Mouse (Mus musculus) T-helper 1 cell (primary cell): ENCODE results near the gene Espl1.

Experiments used
- in situ Hi-C: fragments of 300-600 bp; cut with MboI, MseI; formaldehyde crosslinking; loops from one replicate; pipeline ENCODE4 v1.15.1; 2025; ENCODE audit warnings: high pct_unique_total_duplicates

Espl1 gene

DNA sequence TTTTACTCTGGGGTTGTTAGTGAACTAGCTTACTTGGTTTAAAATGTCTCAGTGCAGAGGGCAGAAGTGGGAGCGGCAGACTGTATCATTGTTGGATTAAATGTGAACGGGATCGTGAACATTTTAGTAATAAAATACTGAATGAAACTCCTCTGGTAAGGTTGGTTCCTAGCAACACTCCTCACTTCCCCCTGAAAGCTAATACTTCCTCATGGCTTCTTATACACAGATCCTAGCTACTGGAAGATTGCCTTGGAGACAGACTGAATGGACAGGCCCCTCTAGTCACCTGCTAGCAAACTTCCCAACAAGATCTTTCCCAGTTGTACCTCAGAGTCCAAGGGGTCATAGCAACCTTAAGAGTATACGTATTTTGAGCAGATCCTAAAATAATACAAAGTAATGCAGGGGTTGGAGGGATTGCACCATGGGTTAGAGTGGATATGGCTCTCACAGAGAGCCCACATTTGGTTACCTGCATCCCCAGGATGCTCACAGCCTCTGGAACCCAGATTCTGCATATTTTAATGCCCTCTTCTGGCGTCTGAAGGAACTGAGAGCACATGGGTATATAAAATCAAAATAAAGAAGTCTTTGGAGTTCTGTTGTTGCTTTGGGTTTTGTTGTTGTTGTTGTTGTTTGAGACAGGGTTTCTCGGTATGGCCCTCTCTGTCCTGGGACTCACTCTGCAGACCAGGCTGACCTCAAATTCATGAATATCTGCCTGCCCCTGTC is 21.9 kb upstream of the Espl1 start:
- in situ Hi-C loops, result no loop called here

DNA sequence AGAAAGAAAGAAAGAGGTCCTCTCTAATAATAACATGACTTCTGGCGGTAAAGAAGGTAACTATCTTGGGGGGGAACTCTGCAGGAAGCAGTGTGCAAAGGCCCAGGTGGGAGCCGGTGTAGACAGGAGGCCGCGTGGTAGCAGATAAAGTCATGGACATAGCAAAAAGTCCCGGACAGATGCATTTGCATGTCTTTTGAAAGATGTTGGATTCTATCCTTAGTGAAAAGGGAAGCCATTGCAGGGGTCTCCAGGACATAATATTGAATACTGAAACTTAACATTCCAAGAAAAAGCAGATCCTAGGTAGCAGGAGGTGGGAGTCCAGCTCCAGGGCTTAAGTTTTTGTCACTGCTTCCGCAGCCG is 17.4 kb upstream of the Espl1 start:
- in situ Hi-C loops, result no loop called here

DNA sequence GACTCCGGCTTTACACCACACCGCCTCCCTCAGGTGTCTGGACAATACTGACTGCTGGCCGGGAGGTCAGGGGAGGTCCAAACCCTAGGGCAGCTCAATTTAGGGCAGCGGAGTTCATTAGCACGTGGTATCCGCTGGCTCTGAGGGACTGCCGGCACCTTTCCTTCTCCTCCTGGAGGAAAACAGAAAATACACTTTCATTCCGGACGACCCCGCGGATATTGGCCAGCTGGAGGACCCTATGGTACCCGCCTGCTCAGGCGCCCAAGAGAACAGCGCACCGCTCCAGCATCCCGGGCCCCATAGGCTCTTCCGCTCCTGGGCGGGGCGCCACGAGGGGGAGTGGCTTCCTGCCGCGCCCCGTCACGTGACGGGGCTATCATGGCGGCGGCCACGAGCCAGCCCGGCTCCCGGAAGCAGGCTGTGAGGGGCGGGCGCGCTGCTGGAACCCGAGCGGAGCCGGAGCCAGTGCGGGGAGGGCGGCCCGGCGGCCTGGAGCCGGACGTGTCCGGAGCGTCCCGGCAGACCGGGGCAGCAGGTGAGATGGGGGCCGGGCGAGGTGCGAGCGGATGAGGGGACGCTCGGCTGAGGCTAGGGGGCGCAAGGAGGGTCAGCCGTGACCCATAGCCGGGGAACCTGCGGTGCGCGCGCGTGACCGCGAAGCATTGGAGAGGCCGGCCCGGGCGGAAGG is 16.8 kb upstream of the Espl1 start, which contains the start of gene Mfsd5:
TSS of gene Mfsd5 (plus strand) at position 363 of the 691 bp plus-strand sequence.
- in situ Hi-C loops, result no loop called here

DNA sequence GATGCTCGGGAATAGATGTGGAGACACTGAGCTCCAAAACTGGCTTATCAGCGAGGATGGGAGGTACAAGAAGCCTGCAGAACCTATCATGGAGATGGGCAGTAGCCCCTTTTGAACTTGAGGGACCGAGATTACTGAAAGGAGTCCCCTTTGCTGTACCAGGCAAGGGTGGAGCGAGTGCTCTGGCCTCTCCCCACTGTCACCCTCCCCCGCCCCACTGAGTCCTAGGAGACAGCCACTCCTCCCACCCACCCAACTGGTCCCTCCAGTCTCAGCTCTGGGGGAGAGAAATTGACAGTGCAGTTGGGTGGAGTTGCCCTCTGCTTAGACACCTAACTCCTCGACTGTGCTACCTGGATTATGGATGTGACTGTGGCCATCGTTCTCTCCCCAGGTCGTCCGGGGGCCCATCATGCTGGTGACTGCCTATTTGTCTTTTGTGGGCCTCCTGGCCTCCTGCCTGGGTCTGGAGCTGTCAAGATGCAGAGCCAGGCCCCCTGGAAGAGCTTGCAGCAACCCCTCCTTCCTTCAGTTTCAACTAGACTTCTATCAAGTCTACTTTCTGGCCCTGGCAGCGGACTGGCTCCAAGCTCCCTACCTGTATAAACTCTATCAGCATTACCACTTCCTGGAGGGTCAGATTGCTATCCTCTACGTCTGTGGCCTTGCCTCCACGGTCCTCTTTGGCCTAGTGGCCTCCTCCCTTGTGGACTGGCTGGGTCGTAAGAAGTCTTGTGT is 16.1 kb upstream of the Espl1 start:
- in situ Hi-C loops, result loop anchor here (5.0 kb wide), 1 partner anchor 43 kb away; no protein-coding TSS in a partner anchor

DNA sequence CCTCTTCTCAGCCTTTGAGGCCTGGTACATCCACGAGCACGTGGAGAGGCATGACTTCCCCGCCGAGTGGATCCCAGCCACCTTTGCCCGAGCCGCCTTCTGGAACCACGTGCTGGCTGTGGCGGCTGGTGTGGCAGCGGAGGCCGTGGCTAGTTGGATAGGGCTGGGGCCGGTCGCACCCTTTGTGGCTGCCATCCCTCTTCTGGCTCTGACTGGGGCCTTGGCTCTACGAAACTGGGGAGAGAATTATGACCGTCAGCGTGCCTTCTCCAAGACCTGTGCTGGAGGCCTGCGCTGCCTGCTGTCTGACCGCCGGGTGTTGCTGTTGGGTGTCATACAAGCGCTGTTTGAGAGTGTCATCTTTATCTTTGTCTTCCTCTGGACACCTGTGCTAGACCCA is 15.4 kb upstream of the Espl1 start:
- in situ Hi-C loops, result loop anchor here (5.0 kb wide), 1 partner anchor 43 kb away; no protein-coding TSS in a partner anchor

DNA sequence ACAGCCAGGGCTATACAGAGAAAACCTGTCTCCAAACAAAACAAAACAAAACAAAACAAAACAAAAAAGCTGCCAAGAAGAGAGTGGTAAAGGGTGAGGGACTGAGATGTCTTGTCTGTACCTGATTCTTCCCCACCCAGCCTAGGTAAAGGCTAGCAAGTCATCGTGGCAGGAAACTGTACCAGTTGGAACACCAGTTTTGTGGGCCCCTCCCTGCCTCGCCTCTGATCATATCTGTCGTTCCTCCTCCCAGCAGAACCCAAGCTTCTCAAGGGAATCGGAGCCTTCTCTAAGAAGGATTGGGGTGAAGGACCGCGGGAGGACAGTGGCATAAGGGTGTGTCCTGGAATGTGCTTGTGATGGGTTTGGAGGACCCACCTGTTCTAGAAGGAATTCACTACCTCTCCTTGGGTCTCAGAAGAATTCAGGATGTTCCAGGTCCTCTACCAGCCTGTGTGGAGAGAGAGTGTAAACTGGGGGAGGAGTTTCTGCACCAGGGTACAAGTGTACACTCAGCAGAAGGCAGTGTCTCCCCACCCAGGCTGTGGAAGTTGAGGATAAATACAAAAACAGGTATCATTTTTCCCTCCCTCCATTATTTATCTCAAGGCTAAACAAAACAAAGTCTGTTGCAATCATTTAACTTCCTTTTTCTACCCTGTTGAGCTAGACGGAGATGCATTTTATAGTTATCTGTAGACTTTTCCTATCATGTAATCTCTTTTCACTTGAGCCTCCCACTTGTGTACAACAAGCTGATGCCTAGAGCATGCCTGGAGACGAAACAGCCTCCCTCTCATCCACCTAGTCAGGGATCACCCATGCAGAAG is 13.4 kb upstream of the Espl1 start:
- in situ Hi-C loops, result loop anchor here (5.0 kb wide), 1 partner anchor 45 kb away; no protein-coding TSS in a partner anchor

DNA sequence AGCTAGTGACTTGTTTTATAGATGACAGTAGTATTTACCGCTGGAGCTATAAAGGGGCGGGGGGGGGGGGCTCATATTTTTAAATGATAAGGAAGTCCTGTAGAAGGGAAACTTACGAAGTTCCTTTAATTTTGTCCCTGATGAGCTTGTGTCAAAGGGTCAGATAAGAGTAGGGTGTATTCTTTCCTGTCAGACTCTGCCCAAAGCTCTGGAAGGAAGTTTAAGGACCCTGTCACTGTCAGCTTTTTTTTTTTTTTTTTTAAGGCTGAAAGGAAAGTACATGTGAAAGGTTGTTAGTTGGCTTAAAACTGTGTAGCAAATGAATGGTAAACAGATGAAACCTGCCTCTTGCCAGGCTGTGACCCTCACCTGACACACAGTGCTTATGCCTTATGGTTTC is 12.4 kb upstream of the Espl1 start:
- in situ Hi-C loops, result loop anchor here (5.0 kb wide), 1 partner anchor 46 kb away; no protein-coding TSS in a partner anchor

DNA sequence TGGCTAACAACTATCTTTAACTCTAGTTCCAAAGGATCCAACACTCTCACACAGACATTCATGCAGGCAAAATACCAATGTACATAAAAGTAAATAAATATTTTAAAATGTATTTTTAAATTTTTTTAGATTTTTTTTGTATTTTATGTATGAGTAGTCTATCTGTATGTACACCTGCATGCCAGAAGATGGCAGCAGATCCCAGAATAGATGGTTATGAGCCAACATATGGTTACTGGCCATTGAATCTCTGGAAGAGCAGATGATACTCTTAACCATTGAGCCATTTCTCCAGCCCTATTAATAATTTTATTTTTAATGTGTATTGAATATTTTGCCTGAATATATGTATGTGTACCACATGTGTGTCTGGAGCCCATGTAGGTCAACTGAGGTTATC is 8.7 kb upstream of the Espl1 start:
- in situ Hi-C loops, result no loop called here

DNA sequence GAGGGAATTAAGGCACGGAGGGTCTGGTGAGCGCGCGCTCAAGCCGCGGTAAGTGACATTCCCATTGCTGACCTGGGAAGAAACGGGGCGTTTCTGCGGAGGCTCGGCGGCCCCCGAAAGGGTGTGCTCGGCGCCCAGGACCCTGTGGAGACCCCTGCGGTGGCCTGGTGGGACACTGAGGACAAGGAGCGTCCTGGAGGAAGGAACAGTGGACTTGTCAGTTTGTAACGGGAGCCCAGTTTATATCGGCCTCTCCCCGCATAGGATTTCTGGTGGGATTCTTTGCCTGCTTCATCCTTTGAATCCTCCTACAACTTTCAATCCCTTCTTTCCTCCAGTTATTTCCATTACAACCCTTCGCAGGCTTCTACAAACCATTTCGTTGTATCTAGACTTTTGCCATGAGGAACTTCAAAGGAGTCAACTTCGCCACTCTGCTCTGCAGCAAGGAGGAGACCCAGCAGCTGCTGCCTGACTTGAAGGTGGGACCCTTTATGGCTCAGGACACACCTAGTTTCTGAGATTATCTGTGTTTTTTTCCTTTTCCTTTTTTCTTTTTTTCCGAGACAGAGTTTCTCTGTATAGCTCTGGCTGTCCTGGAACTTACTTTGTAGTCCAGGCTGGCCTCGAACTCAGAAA is 421 bp downstream of the Espl1 start:
- in situ Hi-C loops, result no loop called here

DNA sequence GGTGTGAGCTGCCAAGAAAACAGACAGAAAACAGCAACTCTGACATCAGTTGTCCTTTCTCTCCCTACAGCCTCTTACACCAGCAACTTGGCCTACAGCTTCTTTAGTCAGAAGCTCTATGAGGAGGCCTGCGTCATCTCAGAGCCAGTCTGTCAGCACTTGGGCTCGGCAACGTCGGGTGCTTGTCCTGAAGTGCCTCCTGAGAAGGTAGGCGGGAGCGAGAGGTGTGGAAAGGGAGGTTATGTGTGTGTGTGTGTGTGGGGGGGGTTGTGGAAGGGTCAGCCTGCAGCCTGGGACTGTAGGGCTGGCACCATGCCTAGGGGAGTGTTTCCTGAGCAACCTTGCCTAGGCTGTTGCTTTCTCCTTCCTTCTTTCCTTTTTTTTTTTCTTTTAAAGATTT is 6.5 kb downstream of the Espl1 start:
- in situ Hi-C loops, result no loop called here

DNA sequence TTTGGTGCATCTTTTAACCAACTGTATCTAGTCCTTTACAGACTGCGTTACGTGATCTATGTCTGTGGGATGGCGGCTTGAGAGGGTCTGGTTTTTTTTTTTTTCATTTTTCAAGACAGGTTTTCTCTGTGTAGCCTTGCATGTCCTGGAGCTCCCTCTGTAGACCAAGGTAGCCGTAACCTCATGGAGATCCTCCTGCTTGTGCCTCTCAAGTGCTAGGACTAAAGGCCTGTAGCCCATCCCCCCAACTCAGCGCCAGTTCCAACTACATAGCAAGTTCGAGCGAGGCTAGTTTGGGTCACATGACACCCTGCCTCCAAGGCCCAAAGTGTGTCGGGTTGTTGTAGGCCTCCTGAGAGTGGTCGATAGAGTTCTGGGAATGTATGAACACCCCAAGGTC is 12.7 kb downstream of the Espl1 start:
- in situ Hi-C loops, result no loop called here

DNA sequence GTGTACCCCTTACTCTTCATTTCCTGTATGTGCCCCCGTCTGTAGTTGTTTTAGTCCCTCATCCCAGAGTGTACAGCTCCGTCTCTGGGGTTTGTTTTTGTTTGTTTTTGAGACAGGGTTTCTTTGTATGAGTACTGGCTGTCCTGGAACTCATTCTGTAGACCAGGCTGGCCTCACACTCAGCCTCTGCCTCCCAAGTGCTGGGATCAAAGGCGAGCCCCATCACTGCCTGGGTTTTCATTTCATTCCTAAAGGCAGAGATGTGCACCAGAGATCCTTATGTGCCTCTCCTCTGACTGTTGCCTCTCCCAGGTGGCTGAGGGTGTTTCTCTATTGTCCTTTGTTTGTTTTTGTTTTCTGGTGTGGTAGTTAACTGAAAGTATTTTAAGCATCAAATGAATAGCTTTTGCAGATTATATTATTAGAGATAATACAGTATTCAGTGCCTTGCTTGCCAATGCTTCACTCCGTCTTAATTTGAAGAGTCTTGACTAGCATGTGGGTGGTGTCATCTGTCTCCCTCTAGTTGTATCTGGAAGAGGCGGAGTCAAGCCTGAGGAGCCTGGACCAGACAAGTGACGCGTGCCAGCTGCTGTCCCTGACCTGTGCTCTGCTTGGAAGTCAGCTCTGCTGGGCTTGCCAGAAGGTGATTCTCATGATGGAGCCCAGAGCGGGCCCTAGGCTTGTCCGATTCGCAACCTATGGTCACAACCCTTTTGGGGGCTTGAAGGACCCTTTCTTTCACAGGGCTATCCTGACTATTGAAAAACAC is 14.2 kb downstream of the Espl1 start:
- in situ Hi-C loops, result no loop called here

DNA sequence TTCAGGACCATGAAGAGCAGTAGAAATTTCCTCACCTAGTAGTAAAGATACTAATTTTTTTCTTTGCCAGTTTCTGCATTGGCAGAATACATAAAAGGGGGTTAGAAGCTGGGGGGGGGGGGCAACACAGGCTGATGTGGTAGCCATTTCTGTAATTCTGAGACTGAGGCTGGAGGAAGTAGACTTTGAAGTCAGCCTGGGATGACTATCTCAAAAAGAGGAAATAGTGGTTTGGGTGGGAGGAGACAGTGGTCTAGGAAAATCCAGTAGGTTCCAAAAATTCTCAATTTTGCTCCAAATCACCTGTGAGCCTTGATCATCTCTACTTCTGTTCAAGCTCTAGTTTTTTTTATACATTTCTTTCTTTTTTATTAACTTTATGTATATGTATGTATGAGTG is 15.4 kb downstream of the Espl1 start:
- in situ Hi-C loops, result no loop called here

DNA sequence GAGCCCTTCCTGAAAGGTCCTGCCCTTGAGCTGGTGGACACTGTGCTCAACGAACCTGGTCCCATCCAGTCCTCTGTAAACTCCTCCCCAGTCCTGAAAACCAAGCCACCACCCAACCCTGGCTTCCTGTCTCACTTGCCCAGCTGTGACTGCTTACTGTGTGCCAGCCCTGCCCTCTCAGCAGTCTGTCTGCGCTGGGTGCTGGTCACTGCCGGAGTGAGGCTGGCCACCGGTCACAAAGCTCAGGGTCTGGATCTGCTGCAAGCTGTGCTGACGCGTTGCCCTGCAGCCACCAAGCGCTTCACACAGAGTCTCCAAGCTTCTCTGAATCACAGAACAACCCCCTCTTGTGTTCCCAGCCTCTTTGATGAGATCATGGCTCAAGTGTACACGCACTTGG is 19.2 kb downstream of the Espl1 start:
- in situ Hi-C loops, result no loop called here

DNA sequence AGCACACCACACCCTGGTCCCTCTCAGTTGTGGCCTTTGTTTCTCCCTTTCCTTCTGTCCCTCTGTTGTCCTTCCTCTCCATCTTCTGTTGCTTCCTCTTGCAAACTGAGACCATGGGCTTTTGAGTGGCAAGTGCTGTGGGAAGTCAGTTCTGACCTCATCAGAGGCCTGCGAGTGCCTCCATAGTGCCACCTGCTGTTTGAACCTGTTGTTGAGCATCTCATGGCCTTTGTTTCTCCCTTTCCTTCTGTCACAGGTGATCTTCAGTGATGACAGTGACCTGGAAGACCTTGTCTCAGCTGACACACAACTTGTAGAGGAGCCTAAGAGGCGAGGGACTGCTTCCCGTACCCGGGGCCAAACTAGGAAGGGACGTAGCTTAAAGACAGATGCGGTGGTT is 20.2 kb downstream of the Espl1 start:
- in situ Hi-C loops, result no loop called here

DNA sequence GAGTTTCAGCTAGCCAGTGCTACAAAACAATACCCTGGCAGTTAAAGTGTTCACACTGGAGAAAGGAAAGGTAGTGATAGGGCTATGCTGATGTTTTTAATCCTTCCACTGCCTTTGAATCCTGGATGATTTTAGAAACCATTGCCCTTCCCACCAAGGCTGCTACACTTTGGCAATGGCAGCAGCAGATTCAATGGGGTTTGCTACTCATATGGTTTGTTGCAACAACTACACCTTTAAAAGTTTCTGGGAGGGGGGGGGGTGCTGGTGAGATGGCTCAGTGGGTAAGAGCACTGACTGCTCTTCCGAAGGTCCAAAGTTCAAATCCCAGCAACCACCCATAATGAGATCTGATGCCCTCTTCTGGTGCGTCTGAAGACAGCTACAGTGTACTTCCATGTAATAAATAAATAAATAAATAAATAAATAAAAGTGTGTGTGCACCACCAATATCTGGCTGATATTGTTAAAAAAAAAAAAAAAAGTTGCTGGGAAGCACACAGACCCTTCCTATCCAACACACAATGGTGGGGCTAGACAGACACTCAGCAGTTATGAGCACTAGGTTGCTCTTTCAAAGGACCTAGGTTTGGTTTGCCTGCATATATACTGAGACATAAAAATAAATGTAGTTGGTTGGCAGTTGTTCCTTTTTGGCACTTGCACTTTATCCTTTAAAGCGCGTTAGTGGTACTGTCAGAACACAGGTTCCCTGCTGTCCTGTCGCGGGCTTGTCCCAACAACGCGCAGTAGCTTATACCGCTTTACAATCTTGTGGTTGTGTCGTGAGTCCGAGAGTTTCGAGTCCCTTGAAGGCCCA is 28.8 kb downstream of the Espl1 start:
- in situ Hi-C loops, result no loop called here

DNA sequence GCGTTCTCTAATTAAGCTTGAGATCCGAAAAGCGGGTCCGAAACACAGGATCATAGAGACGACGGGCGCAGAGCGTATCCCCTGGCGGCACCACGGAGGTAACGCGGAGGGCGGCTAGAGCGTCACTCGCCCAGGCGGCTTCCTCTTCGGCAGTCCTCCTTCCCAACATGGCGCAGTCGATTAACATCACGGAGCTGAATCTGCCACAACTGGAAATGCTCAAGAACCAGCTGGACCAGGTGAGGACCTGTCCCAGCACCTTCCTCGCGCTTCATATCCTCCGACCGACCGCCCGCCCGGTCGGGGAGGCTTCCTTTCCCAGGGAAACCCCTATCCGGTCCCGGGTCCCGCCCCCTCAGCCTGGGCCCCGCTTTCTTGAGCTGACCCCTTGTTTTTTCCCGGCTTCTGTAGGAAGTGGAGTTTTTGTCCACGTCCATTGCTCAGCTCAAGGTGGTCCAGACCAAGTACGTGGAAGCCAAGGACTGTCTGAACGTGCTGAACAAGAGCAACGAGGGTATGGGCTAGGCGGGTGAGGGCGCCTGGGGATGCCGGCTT is 30.0 kb downstream of the Espl1 start, which contains the start of gene Pfdn5:
TSS of gene Pfdn5 (plus strand) at position 95 of the 555 bp plus-strand sequence.
- in situ Hi-C loops, result no loop called here

DNA sequence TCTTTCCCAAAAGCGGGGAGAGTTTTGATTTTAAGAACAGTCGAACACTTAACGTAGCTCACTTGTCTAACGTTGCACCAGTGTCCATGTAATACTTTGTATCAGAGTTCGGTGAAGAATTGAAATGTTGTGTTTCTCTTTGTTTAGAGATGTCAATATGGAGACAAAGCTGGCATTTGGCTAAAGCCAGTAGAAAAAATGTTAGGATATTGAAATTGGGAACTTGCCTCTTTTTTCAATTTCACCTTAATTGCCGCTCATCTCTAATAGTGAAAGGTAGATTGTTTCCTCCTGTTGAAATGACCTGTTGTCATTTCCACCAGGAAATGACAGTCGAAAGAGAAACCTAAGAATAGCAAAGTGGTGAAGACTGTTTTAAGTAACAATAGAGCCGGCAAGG is 30.8 kb downstream of the Espl1 start:
- in situ Hi-C loops, result no loop called here

DNA sequence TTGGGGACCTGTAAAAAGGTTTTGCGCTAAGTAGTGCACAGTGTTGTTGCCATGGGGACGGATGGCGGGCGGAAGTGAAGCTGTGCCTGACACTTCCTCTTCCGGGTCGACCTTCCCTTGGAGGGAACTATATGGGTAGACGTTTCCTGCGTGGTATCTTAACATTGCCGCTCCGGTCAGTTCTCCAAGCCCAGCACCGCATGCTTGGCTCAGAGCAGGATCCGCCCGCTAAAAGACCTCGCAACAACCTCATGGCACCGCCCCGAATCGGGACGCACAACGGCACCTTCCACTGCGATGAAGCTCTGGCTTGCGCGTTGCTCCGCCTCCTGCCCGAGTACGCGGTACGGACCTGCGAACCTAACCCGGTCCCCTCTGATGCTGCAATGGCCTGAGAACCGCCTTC is 35.5 kb downstream of the Espl1 start, which contains the start of gene Myg1:
TSS of gene Myg1 (plus strand) at position 100 of the 406 bp plus-strand sequence.
- in situ Hi-C loops, result no loop called here
